ENCODE assay signal across 8 mouse cellular contexts in the genomic region with DNA sequence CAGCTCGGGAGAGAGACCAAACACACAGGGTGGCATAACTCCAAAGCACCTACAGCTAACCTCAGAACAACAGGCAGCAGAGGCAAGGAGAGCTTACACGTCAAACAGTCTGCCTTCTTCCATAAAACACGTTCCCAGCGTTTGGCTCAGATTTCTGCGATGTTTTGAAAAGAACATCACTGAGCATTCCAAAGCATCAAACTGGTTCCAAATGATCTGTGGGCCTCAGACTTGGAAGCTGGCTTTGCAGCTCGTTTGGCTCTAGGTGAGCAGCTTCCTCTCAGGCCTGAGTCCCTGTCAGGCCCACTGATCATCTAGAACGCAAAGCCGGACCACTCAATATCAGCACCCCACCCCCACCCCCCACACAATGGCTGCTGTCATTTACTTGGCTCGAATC.
DNase-seq lines count a peak whose midpoint lies in the region; ATAC-seq and TF ChIP-seq lines count a peak whose summit lies in the region.
"Had no signal": no experiment of that assay in that cellular context is flagged by ENCODE, and none has a peak within 500 bp of the region (broad histone marks: within the 10 kb centered on the region; RNA-seq: fewer than 3 reads in every experiment).

No protein-coding gene starts in this region.

- TF ChIP-seq EP300 in lung, postnatal 0 days (IDR thresholded peaks at IDR 0.05) = no peak

- no peak overlapping the region for H3K4me3 ChIP-seq in heart, embryonic 11.5 days (ENCODE audit: low read depth, low read length)
- no peak overlapping the region for H3K4me3 ChIP-seq in heart, embryonic 10.5 days
- no peak overlapping the region for H3K4me3 ChIP-seq in embryonic facial prominence, embryonic 10.5 days
- H3K4me3 ChIP-seq in lung, postnatal 0 days (ENCODE audit: low read depth, low read length) = no peak overlapping the region
- H3K4me3 ChIP-seq in midbrain, postnatal 0 days (ENCODE audit: low read depth, low read length) = no peak overlapping the region

- H3K4me2 ChIP-seq in heart, embryonic 11.5 days = no peak overlapping the region
- H3K4me2 ChIP-seq in lung, postnatal 0 days (replicated peaks; ENCODE audit: low read depth, low read length) = no peak overlapping the region
- H3K4me2 ChIP-seq in midbrain, postnatal 0 days (ENCODE audit: low read depth, low read length, poor library complexity, severe bottlenecking) = no peak overlapping the region

- ATAC-seq in heart, embryonic 11.5 days (replicated peaks; ENCODE audit: insufficient number of reproducible peaks, low FRiP score, low TSS enrichment) = no peak
- ATAC-seq in lung, postnatal 0 days = peak; percentile 31; the same call in 1 of the 2 replicates
- no peak for ATAC-seq in midbrain, postnatal 0 days (ENCODE audit: low FRiP score)
- no peak for ATAC-seq in monocyte, adult 5-6 weeks (replicated peaks; ENCODE audit: insufficient number of reproducible peaks, low FRiP score, low TSS enrichment, poor library complexity, severe bottlenecking)

- H3K27ac ChIP-seq in heart, embryonic 11.5 days (ENCODE audit: low read depth, low read length) = 0 out of 2 replicates have a peak overlapping the region, but pooled peaks have one; percentile 16
- H3K27ac ChIP-seq in heart, embryonic 10.5 days = no peak overlapping the region
- H3K27ac ChIP-seq in embryonic facial prominence, embryonic 10.5 days (replicated peaks) = peak overlapping the region; percentile 85
- H3K27ac ChIP-seq in lung, postnatal 0 days (ENCODE audit: low read length) = peak overlapping the region; percentile 32; the same call in 1 of the 2 replicates
- H3K27ac ChIP-seq in midbrain, postnatal 0 days (ENCODE audit: low read depth, low read length) = no peak overlapping the region

- no peak overlapping the region for H3K9ac ChIP-seq in heart, embryonic 11.5 days (ENCODE audit: low read depth, low read length)
- no peak overlapping the region for H3K9ac ChIP-seq in lung, postnatal 0 days (replicated peaks; ENCODE audit: low read depth)
- H3K9ac ChIP-seq in midbrain, postnatal 0 days (replicated peaks; ENCODE audit: low read length, poor library complexity, severe bottlenecking) = no peak overlapping the region

- WGBS in heart, embryonic 11.5 days (ENCODE audit: insufficient replicate concordance) = 82% methylated on average over 9 of the region's 9 CpGs
- 83% methylated on average over 9 of the region's 9 CpGs for WGBS in heart, embryonic 10.5 days
- WGBS in embryonic facial prominence, embryonic 10.5 days = 49% methylated on average over 9 of the region's 9 CpGs
- WGBS in lung, postnatal 0 days = 50% methylated on average over 9 of the region's 9 CpGs
- WGBS in midbrain, postnatal 0 days = 80% methylated on average over 9 of the region's 9 CpGs

- H3K4me1 ChIP-seq in heart, embryonic 11.5 days (ENCODE audit: control insufficient read depth, insufficient read depth, low read length) = no peaks in the 10 kb centered on the region
- H3K4me1 ChIP-seq in heart, embryonic 10.5 days = no peaks in the 10 kb centered on the region; the same call in 1 of the 2 replicates
- H3K4me1 ChIP-seq in embryonic facial prominence, embryonic 10.5 days = peaks cover 20% of the 10 kb centered on the region
- H3K4me1 ChIP-seq in lung, postnatal 0 days (ENCODE audit: insufficient read depth, low read depth, low read length) = no peaks in the 10 kb centered on the region
- no peaks in the 10 kb centered on the region for H3K4me1 ChIP-seq in midbrain, postnatal 0 days (ENCODE audit: insufficient read depth, low read length)

- H3K9me3 ChIP-seq in heart, embryonic 11.5 days (replicated peaks; ENCODE audit: control insufficient read depth, low read length) = no peaks in the 10 kb centered on the region
- H3K9me3 ChIP-seq in heart, embryonic 10.5 days = no peaks in the 10 kb centered on the region
- peaks cover 7% of the 10 kb centered on the region; the same call in 1 of the 2 replicates for H3K9me3 ChIP-seq in embryonic facial prominence, embryonic 10.5 days
- H3K9me3 ChIP-seq in lung, postnatal 0 days (ENCODE audit: low read length) = no peaks in the 10 kb centered on the region
- H3K9me3 ChIP-seq in midbrain, postnatal 0 days (ENCODE audit: low read length) = no peaks in the 10 kb centered on the region

- peaks cover 6% of the 10 kb centered on the region; the same call in 1 of the 2 replicates for H3K36me3 ChIP-seq in heart, embryonic 11.5 days (ENCODE audit: control insufficient read depth, insufficient read depth, low read length)
- H3K36me3 ChIP-seq in heart, embryonic 10.5 days = peaks cover 47% of the 10 kb centered on the region
- peaks cover 80% of the 10 kb centered on the region for H3K36me3 ChIP-seq in embryonic facial prominence, embryonic 10.5 days (replicated peaks)
- H3K36me3 ChIP-seq in lung, postnatal 0 days (ENCODE audit: insufficient read depth, low read length) = peaks cover 18% of the 10 kb centered on the region; the same call in 1 of the 2 replicates
- no peaks in the 10 kb centered on the region for H3K36me3 ChIP-seq in midbrain, postnatal 0 days (ENCODE audit: insufficient read depth, low read length)

- no peak for DNase-seq in heart, embryonic 10.5 days (ENCODE audit: low spot score)
- DNase-seq in embryonic facial prominence, embryonic 10.5 days (ENCODE audit: low spot score) = peak; percentile 60
- peak; percentile 38 for DNase-seq in fibroblast of lung, adult 2 months (ENCODE audit: low read depth)
- peak; percentile 57 for DNase-seq in lung, postnatal 0 days (ENCODE audit: low spot score)
- no peak for DNase-seq in midbrain, postnatal 0 days (ENCODE audit: low spot score)
- DNase-seq: cerebellum, postnatal 10 days had no signal

- no peak for TF ChIP-seq CTCF in lung, postnatal 0 days (IDR thresholded peaks at IDR 0.05)
- TF ChIP-seq CTCF in midbrain, postnatal 0 days (IDR thresholded peaks at IDR 0.05) = no peak

- peaks cover 27% of the 10 kb centered on the region for H3K27me3 ChIP-seq in heart, embryonic 11.5 days (ENCODE audit: control insufficient read depth, insufficient read depth, low read length)
- peaks cover 46% of the 10 kb centered on the region; the same call in 1 of the 2 replicates for H3K27me3 ChIP-seq in heart, embryonic 10.5 days (ENCODE audit: insufficient read depth, poor library complexity, severe bottlenecking)
- H3K27me3 ChIP-seq in embryonic facial prominence, embryonic 10.5 days (replicated peaks; ENCODE audit: low read depth, poor library complexity, severe bottlenecking) = no peaks in the 10 kb centered on the region
- H3K27me3 ChIP-seq in lung, postnatal 0 days (replicated peaks; ENCODE audit: insufficient read depth, low read length) = no peaks in the 10 kb centered on the region
- H3K27me3 ChIP-seq in midbrain, postnatal 0 days (ENCODE audit: insufficient read depth, low read length) = no peaks in the 10 kb centered on the region

Comparison
In these comparisons a context has a peak if more than half of its experiments do, and no peak if none do; other contexts are left out.
1. H3K27ac ChIP-seq: peak in heart, embryonic 11.5 days (single experiment), embryonic facial prominence, embryonic 10.5 days (single experiment) and lung, postnatal 0 days (single experiment); none in heart, embryonic 10.5 days (single experiment) and midbrain, postnatal 0 days (single experiment).
2. DNase-seq: peak in embryonic facial prominence, embryonic 10.5 days (single experiment), fibroblast of lung, adult 2 months (single experiment) and lung, postnatal 0 days (single experiment); none in heart, embryonic 10.5 days (single experiment) and midbrain, postnatal 0 days (single experiment).